Mouse (Mus musculus) liver, embryonic 15.5 days (tissue): ENCODE results near the gene Il10rb. TPM values are rescaled to one million over a fixed set of nuclear protein-coding genes. Genes with fewer than 3 reads are reported as not detected.
"Not testable (repeated sequence)": the region's sequence is repeated elsewhere in the genome, so short reads cannot be mapped to it uniquely, and the experiment has no call there.

Experiments
- ATAC-seq: fragments of 200-750 bp; cut with Nextera tagmentation; 2 replicates; pipeline ENCODE4 v1.8.0; 2017; ENCODE audit warnings: moderate number of reproducible peaks, mild to moderate bottlenecking, moderate library complexity; ENCODE audit not compliant: insufficient read depth
- H3K27ac ChIP-seq: fragments of 300-500 bp; sonication (generic); replicated peaks from 2 replicates; pipeline ENCODE4 v1.5.1; 2015; ENCODE audit warnings: mild to moderate bottlenecking, inconsistent platforms
- H3K27me3 ChIP-seq: fragments of 300-500 bp; sonication (generic); 2 replicates; pipeline ENCODE4 v1.6.1; 2015; ENCODE audit warnings: mild to moderate bottlenecking, inconsistent platforms
- H3K36me3 ChIP-seq: fragments of 300-500 bp; sonication (generic); replicated peaks from 2 replicates; pipeline ENCODE4 v1.6.1; 2015; ENCODE audit warnings: moderate library complexity, mild to moderate bottlenecking, inconsistent platforms
- H3K4me1 ChIP-seq: fragments of 300-500 bp; sonication (generic); replicated peaks from 2 replicates; pipeline ENCODE4 v1.6.1; 2015; ENCODE audit warnings: inconsistent platforms
- H3K4me2 ChIP-seq: fragments of 300-500 bp; sonication (generic); 2 replicates; pipeline ENCODE4 v1.6.1; 2015; ENCODE audit warnings: moderate library complexity, mild to moderate bottlenecking, inconsistent platforms
- H3K4me3 ChIP-seq: fragments of 300-500 bp; sonication (generic); replicated peaks from 2 replicates; pipeline ENCODE4 v1.5.1; 2015; ENCODE audit warnings: mild to moderate bottlenecking, inconsistent platforms
- H3K9ac ChIP-seq: fragments of 300-500 bp; sonication (generic); 2 replicates; pipeline ENCODE4 v1.6.1; 2015; ENCODE audit warnings: moderate library complexity, mild to moderate bottlenecking, inconsistent platforms
- H3K9me3 ChIP-seq: fragments of 300-500 bp; sonication (generic); replicated peaks from 2 replicates; pipeline ENCODE4 v1.6.1; 2016; ENCODE audit warnings: inconsistent platforms
- WGBS: fragments of 180-500 bp; shearing (Covaris S2); methylation state at CpG from one replicate; pipeline ENCODE4 v1.1.7; 2015; ENCODE audit warnings: mixed read lengths; ENCODE audit not compliant: insufficient replicate concordance; 5-methylcytosine and 5-hydroxymethylcytosine counted together
- polyA plus RNA-seq: library from polyadenylated mRNA; unstranded; fragments of >200 nt; fragmentation: Nextera tagmentation; extraction: Ambion mirVana; gene quantifications from 2 replicates; pipeline ENCODE4 v1.2.1, GENCODE M21; 2015

Il10rb gene
- polyA plus RNA-seq, 1 experiment from 2014 or later, result 29.9 TPM

DNA sequence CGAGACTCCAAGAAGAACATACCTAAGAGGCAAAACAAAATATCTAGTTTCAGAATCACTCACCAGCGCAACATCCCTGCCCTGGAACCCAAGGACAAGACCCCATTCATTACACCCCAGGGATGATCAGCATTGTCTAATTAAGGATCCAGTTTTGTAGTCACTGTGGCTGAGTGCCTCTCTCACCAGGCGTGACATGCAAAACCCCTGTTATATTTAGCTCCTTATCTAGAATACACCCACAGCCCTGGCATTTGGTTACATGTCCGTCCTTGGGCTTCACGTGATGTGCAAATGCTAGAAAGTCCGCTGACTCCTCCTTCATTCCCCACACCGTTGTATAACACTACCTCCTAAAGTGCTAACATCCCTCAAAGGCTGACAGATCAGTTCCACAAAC, 11.0 kb downstream of the Il10rb start:
- peak overlapping the region; percentile 42 for H3K4me2 ChIP-seq
- peak overlapping the region; percentile 70 for H3K27ac ChIP-seq
- H3K27me3 ChIP-seq, result no peaks in the 10 kb centered on the region
- H3K4me1 ChIP-seq, result peaks cover 42% of the 10 kb centered on the region
- peak overlapping the region; percentile 25; the same call in 1 of the 2 replicates for H3K9ac ChIP-seq
- peak; percentile 79 for ATAC-seq
- no peaks in the 10 kb centered on the region for H3K9me3 ChIP-seq
- H3K36me3 ChIP-seq, result peaks cover 91% of the 10 kb centered on the region
- WGBS, result 39% methylated on average over 7 of the region's 7 CpGs
- no peak overlapping the region for H3K4me3 ChIP-seq

DNA sequence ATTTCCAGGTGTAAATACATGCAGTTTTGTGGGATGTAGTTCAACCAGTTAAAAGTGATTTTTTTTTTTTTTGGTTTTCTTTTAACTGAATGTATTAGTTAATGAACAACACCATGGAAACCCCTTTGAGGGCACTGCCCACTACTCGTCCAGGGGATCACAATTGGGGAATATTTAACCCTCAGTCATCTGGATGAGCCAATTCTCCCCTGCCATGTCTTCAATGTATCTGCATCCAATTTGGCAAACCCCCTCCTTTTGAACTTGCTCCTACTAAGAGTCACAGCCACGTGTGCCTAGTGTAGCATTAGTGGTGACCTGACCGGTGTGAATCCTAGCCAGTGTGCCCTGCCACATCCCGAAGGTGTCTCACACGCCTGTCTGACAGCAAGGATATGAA, 12.6 kb downstream of the Il10rb start:
- Histone ChIP-seq H3K27me3 (no peaks in the 10 kb centered on the region), H3K4me1 (peaks cover 26% of the 10 kb centered on the region)
- WGBS, result 71% methylated on average over 5 of the region's 5 CpGs

GRCm38 (mm10) chr16:91425816-91426215, 19.9 kb downstream of the Il10rb start:
- Histone ChIP-seq H3K4me2 (no peak overlapping the region), H3K9ac (no peak overlapping the region), H3K4me1 (no peaks in the 10 kb centered on the region), H3K27ac (no peak overlapping the region), H3K9me3 (no peaks in the 10 kb centered on the region), H3K4me3 (no peak overlapping the region), H3K27me3 (no peaks in the 10 kb centered on the region), H3K36me3 (peaks cover 64% of the 10 kb centered on the region)
- WGBS, result 85% methylated on average over 6 of the region's 6 CpGs
- no peak for ATAC-seq

More for the DNA sequence above, 12.6 kb downstream of the Il10rb start:
- H3K27ac ChIP-seq, result peak overlapping the region; percentile 19; the same call in 1 of the 2 replicates
- ATAC-seq, result no peak
- peaks cover 90% of the 10 kb centered on the region for H3K36me3 ChIP-seq
- no peak overlapping the region for H3K9ac ChIP-seq
- no peak overlapping the region for H3K4me3 ChIP-seq
- H3K9me3 ChIP-seq, result no peaks in the 10 kb centered on the region
- H3K4me2 ChIP-seq, result no peak overlapping the region

DNA sequence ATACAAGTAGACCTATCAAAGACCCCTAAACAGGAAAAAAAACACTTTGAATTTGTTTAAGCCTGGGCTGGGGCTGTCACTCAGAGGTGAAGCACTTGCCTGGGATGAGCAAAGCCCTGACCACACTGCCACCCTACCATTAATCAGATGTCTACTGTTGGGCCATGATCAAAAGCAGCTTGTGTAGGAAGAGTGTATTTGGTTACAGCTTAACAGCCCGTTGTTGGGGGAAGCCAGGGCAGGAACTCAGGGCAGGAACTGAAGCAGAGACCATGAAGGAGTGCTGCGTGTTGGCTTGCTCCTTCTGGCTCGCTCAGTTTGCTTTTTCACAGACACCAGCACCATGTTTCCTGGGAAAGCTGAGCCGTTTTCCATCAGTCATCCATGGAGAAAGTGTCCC, 20.6 kb downstream of the Il10rb start:
- 73% methylated on average over 4 of the region's 4 CpGs for WGBS
- Histone ChIP-seq H3K4me3 (no peak overlapping the region), H3K27ac (no peak overlapping the region)

DNA sequence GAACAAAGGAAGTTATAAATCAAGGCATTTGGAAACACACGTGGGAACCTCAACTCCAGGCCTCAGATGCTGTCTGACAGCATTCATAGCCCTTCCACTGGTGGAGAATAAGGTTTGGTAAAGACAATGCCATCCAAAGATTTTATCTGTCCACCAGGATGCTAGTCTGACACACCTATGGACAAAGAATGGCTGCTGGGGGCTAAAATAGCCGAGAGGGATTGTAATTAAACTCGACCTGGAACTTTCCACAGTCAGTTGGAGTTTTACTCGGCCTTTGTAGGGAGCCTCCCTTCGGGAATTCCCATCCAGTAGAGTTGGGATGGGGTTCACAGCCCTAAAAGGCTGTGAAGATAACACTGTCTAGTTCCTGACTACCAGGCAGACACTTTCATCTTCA, 21.5 kb downstream of the Il10rb start:
- no peak overlapping the region for H3K9ac ChIP-seq
- H3K4me1 ChIP-seq, result peaks cover 7% of the 10 kb centered on the region; the same call in 1 of the 2 replicates

More for the DNA sequence above, 20.6 kb downstream of the Il10rb start:
- ATAC-seq, result no peak
- Histone ChIP-seq H3K27me3 (no peaks in the 10 kb centered on the region), H3K36me3 (peaks cover 57% of the 10 kb centered on the region), H3K9me3 (no peaks in the 10 kb centered on the region), H3K9ac (no peak overlapping the region), H3K4me2 (no peak overlapping the region), H3K4me1 (0 out of 2 replicates have a peak, but pooled peaks cover under 1% of the 10 kb centered on the region)

GRCm38 (mm10) chr16:91428259-91428865, 22.4 kb downstream of the Il10rb start:
- ATAC-seq, result no peak
- H3K4me2 ChIP-seq, result no peak overlapping the region
- H3K27ac ChIP-seq, result no peak overlapping the region
- H3K4me3 ChIP-seq, result no peak overlapping the region
- WGBS, result 75% methylated on average over 8 of the region's 8 CpGs
- H3K4me1 ChIP-seq, result peaks cover 16% of the 10 kb centered on the region
- H3K36me3 ChIP-seq, result peaks cover 40% of the 10 kb centered on the region
- H3K9me3 ChIP-seq, result no peaks in the 10 kb centered on the region
- no peaks in the 10 kb centered on the region for H3K27me3 ChIP-seq
- H3K9ac ChIP-seq, result no peak overlapping the region

More for the DNA sequence above, 21.5 kb downstream of the Il10rb start:
- ATAC-seq, result no peak
- H3K27ac ChIP-seq, result no peak overlapping the region
- no peak overlapping the region for H3K4me3 ChIP-seq
- peaks cover 48% of the 10 kb centered on the region for H3K36me3 ChIP-seq
- H3K27me3 ChIP-seq, result no peaks in the 10 kb centered on the region
- H3K9me3 ChIP-seq, result no peaks in the 10 kb centered on the region
- H3K4me2 ChIP-seq, result no peak overlapping the region
- WGBS, result 67% methylated on average over 5 of the region's 5 CpGs

DNA sequence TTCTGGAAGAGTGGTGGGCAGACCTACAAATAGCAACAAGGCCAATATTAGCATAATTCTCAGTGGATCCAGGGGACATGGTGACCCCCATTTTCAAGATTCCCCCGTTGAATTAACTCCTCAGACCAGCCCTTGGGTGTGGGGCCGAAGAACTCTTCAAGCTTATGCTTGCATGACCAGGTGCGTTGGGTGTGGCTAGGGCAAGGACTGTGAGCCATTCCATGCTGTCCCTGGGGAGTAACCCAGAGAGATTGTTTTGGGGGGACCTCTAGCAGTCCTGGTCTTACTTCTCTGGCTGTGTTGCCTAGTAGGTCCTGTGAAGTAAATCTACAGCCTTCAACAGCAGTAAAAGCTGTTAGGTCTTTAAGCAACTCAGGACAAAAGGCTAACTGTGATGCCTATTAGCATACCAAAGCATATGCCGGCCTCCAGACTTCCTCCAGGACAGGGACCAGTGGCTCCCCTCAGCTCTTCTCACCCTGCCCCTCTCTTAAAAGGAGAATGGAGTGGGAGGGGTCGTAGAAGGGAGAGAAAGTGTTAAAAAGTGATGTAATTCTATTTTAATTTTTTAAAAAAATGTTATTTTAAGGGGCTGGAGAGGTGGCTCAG, 26.9 kb downstream of the Il10rb start:
- H3K9ac ChIP-seq, result no peak overlapping the region
- H3K4me1 ChIP-seq, result peaks cover 42% of the 10 kb centered on the region
- WGBS, result 62% methylated on average over 5 of the region's 5 CpGs
- no peaks in the 10 kb centered on the region for H3K27me3 ChIP-seq
- H3K4me2 ChIP-seq, result no peak overlapping the region
- ATAC-seq, result no peak
- no peak overlapping the region for H3K4me3 ChIP-seq
- no peaks in the 10 kb centered on the region for H3K9me3 ChIP-seq
- H3K36me3 ChIP-seq, result no peaks in the 10 kb centered on the region
- H3K27ac ChIP-seq, result peak overlapping the region; percentile 53

- peaks cover 48% of the 10 kb centered on the region for H3K4me1 ChIP-seq
- peak overlapping the region; percentile 53 for H3K27ac ChIP-seq
- no peaks in the 10 kb centered on the region for H3K36me3 ChIP-seq
- no peaks in the 10 kb centered on the region for H3K9me3 ChIP-seq
- peak overlapping the region; percentile 32; the same call in 1 of the 2 replicates for H3K4me2 ChIP-seq
- H3K4me3 ChIP-seq, result no peak overlapping the region
- H3K27me3 ChIP-seq, result no peaks in the 10 kb centered on the region
- no peak overlapping the region for H3K9ac ChIP-seq
- ATAC-seq, result peak; percentile 76
- WGBS, result 25% methylated on average over 8 of the region's 8 CpGs
Measured at GRCm38 (mm10) chr16:91433329-91433933, 27.5 kb downstream of the Il10rb start.

GRCm38 (mm10) chr16:91434119-91434518, 28.2 kb downstream of the Il10rb start:
- peaks cover 55% of the 10 kb centered on the region for H3K4me1 ChIP-seq
- H3K9me3 ChIP-seq, result no peaks in the 10 kb centered on the region
- no peaks in the 10 kb centered on the region for H3K27me3 ChIP-seq
- H3K4me2 ChIP-seq, result no peak overlapping the region
- no peak for ATAC-seq
- H3K4me3 ChIP-seq, result no peak overlapping the region
- H3K36me3 ChIP-seq, result no peaks in the 10 kb centered on the region
- H3K27ac ChIP-seq, result 0 out of 2 replicates have a peak overlapping the region, but pooled peaks have one; percentile 53
- no peak overlapping the region for H3K9ac ChIP-seq
- 41% methylated on average over 3 of the region's 3 CpGs for WGBS

- Histone ChIP-seq H3K4me3 (no peak overlapping the region), H3K4me1 (peaks cover 79% of the 10 kb centered on the region), H3K36me3 (no peaks in the 10 kb centered on the region), H3K4me2 (no peak overlapping the region), H3K9ac (0 out of 2 replicates have a peak overlapping the region, but pooled peaks have one; percentile 9), H3K27me3 (no peaks in the 10 kb centered on the region), H3K27ac (peak overlapping the region; percentile 100), H3K9me3 (no peaks in the 10 kb centered on the region)
- 44% methylated on average over 3 of the region's 3 CpGs for WGBS
- ATAC-seq, result no peak
Measured at GRCm38 (mm10) chr16:91438081-91438480, 32.1 kb downstream of the Il10rb start.

GRCm38 (mm10) chr16:91438599-91438998, 32.6 kb downstream of the Il10rb start:
- not testable (repeated sequence) for H3K36me3 ChIP-seq, ATAC-seq, H3K4me2 ChIP-seq, H3K9ac ChIP-seq, H3K27me3 ChIP-seq, H3K9me3 ChIP-seq, H3K4me3 ChIP-seq
- Histone ChIP-seq H3K4me1 (peaks cover 79% of the 10 kb centered on the region), H3K27ac (peak overlapping the region; percentile 100)
- 76% methylated on average over 1 of the region's 1 CpGs for WGBS
